Mouse (Mus musculus) ES-Bruce4 (cell line): Measurements from ENCODE around the gene Gm49325. TPM values are rescaled to one million over a fixed set of nuclear protein-coding genes. Genes with fewer than 3 reads are reported as not detected.

ENCODE experiments used
- H3K27ac ChIP-seq: 2 replicates; pipeline ENCODE4 v1.5.1; 2012; ENCODE audit warnings: low read length, inconsistent platforms; ENCODE audit not compliant: insufficient read depth
- H3K27me3 ChIP-seq: 2 replicates; pipeline ENCODE4 v1.6.1; 2012; ENCODE audit warnings: mild to moderate bottlenecking, low read length, inconsistent platforms; ENCODE audit not compliant: control insufficient read depth, poor library complexity, insufficient read depth, severe bottlenecking
- H3K36me3 ChIP-seq: 2 replicates; pipeline ENCODE4 v1.6.1; 2012; ENCODE audit warnings: inconsistent platforms, mild to moderate bottlenecking, low read length, moderate library complexity; ENCODE audit not compliant: control insufficient read depth, poor library complexity, insufficient read depth, severe bottlenecking
- H3K4me1 ChIP-seq: one replicate; pipeline ENCODE4 v1.8.1; 2011; ENCODE audit warnings: low read length; ENCODE audit not compliant: control insufficient read depth, insufficient read depth
- H3K4me3 ChIP-seq: 2 replicates; pipeline ENCODE4 v1.5.1; 2011; ENCODE audit warnings: low read depth, mild to moderate bottlenecking, low read length
- H3K9ac ChIP-seq: 2 replicates; pipeline ENCODE4 v1.6.1; 2012; ENCODE audit warnings: low read depth, mild to moderate bottlenecking, inconsistent platforms; ENCODE audit not compliant: poor library complexity, severe bottlenecking
- H3K9me3 ChIP-seq: replicated peaks from 2 replicates; pipeline ENCODE4 v1.6.1; 2012; ENCODE audit warnings: mild to moderate bottlenecking, low read length, inconsistent platforms; ENCODE audit not compliant: control insufficient read depth, poor library complexity, insufficient read depth, severe bottlenecking
- CTCF ChIP-seq: IDR thresholded peaks from one replicate; pipeline ENCODE4 v1.8.1; 2011; ENCODE audit warnings: low read depth, low read length
- EP300 ChIP-seq: IDR thresholded peaks from 2 replicates; pipeline ENCODE4 v1.6.1; 2011; ENCODE audit warnings: low read depth, low read length; ENCODE audit not compliant: insufficient read depth
- POLR2A ChIP-seq: IDR thresholded peaks from one replicate; pipeline ENCODE4 v1.8.1; 2011; ENCODE audit warnings: low read length; ENCODE audit not compliant: insufficient read depth
- polyA plus RNA-seq: library from polyadenylated mRNA; stranded (reverse); fragments of >200 nt; gene quantifications from 2 replicates; pipeline ENCODE4 v1.2.4, GENCODE M21; 2011; ENCODE audit warnings: low read depth; ENCODE audit not compliant: missing spikeins, insufficient read depth, insufficient read length

The Gm49325 gene
- polyA plus RNA-seq, 1 experiment: 50.7 TPM

DNA sequence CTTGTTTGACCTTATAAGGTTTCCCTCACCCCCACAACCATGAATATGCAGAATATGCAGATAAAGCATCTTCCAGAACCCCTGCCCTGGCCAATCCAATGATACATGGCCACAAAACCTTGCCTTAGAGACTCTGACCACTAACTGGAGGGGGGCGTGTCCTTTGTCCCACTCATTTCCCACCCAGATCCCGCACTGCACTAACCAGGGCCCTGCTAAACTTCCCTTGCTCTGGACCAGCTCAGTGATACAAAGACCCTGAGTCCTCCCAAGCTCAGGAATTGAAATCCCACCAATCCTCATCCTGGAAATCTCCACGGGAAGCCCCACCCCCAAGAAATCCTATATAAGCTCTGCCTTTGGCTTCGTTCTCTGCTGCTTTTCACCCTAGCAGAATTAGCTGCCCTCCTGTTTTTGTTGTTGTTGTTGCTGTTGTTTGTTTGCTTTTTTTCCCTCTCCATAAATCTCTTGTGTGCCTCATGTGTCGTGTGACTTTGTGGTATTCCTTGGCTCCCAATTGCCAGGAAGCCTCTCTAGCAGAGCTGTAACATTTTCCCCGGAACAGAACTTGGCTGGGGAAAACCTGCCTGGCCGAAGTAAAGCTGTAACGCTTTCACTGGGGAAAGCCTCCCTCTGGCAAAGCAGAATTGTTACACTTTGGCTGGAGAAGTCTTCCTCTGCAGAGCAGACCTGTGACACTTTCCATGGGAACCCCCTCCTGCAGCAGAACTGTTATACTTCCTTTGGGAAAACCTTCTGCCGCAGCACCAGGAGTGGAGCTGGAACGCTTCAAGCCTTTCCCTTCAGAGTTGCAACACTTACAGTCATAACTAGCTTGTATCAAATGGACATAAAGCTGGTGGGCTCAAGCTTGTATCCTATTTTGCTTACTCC, 25.7 kb upstream of the Gm49325 start:
- Histone ChIP-seq H3K9me3 (no peaks in the 10 kb centered on the region), H3K27me3 (no peaks in the 10 kb centered on the region), H3K4me1 (peaks cover 6% of the 10 kb centered on the region), H3K4me3 (no peak overlapping the region), H3K9ac (0 out of 2 replicates have a peak overlapping the region, but pooled peaks have one; percentile 67), H3K36me3 (no peaks in the 10 kb centered on the region), H3K27ac (no peak overlapping the region)
- TF ChIP-seq EP300 (no peak), POLR2A (no peak), CTCF (no peak)

DNA sequence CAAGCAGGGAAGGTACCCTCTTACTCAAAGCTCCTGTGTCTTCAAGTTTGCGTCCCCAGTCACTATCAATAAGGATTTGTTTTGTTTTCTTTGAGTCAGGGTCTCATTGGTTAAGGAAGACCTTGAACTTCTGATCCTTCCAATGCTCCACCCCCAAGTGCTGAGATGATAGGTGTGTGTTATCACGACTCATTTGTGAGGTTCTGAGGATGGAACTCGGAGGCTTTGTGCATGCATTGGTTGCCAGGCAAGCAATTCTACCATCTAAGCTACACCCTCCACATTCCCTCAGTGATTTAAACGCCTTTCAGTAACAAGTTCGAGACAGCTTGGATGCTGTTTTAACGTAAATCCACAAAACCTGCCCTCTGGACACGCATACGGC, 25.0 kb upstream of the Gm49325 start:
- Histone ChIP-seq H3K27me3 (no peaks in the 10 kb centered on the region), H3K4me3 (peak overlapping the region; percentile 81), H3K36me3 (no peaks in the 10 kb centered on the region), H3K4me1 (peaks cover 6% of the 10 kb centered on the region), H3K27ac (peak overlapping the region; percentile 41; the same call in 1 of the 2 replicates), H3K9ac (peak overlapping the region; percentile 67), H3K9me3 (no peaks in the 10 kb centered on the region)
- TF ChIP-seq CTCF: no peak

DNA sequence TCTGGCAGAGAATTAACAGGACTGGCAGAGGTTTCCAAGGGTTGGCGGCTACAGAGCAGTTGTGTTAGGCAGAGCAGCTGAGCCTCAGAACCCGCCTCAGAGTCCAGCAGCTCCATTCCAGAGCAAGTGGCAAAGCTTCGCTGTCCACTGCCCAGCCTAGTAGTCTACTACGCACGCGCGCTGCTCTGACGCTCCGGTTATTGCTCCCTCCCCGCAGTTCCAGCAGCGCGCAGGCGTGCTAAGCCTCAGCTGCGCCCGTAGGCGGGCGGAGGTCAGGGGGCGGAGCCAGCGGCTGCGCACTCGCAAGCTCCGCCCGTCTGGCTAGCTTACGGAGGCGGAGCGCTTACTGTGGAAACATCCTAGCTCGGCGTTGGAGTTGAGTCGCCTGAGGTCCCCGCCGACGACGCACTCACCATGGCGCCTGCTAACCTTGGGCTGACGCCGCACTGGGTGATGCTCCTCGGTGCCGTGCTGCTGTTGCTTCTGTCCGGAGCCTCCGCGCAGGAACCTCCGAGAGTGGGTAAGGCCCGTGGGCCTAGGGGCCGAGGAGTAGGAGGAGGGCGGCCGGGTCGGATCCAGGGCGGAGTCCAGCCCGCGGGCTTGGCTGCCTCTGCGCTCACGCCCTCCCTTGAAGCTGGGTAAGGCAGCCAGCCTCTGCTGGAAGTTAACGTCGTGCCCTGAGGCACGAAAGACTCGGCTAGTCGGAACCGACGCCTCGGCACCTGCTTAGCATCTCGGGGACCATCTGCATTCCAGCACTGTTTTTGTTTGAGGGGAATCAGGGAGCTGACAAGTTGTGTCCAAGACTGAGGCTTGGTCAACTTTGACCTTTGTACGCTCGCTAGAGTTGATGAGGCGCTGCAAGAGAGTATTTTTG, 24.4 kb upstream of the Gm49325 start, which contains the start of gene Pttg1ip:
Pttg1ip (plus strand) TSS at position 313 of the 877 bp plus-strand sequence.
- Histone ChIP-seq H3K4me1 (peaks cover 6% of the 10 kb centered on the region), H3K27ac (peak within 1 kb of the TSS; percentile 67), H3K9ac (peak within 1 kb of the TSS; percentile 67), H3K9me3 (no peaks in the 10 kb centered on the region), H3K4me3 (peak within 1 kb of the TSS; percentile 85), H3K36me3 (no peaks in the 10 kb centered on the region), H3K27me3 (no peaks in the 10 kb centered on the region)
- TF ChIP-seq POLR2A (peak; percentile 85), EP300 (peak; percentile 23; the same call in 1 of the 2 replicates), CTCF (no peak)

DNA sequence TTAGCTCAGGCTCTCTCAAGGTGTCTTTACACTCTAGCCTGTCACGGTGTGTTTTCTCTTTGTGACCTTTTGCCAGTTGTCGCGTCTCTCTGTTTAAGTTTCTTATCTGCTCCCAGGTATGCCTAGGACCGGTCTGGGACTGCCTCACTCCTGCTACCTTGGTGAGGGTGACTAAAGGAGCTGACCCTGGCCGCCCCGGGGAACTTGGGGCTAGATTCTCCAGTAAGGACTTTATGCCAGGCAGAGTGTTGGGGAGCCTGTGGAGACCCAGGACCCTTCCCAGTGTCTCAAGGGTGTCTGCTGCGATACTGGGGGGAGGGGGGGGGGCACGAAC, 23.7 kb upstream of the Gm49325 start:
- no peaks in the 10 kb centered on the region for H3K27me3 ChIP-seq
- peak overlapping the region; percentile 67 for H3K27ac ChIP-seq
- peak overlapping the region; percentile 85 for H3K4me3 ChIP-seq
- TF ChIP-seq EP300 (no peak), CTCF (no peak), POLR2A (no peak)
- no peaks in the 10 kb centered on the region for H3K36me3 ChIP-seq
- H3K9ac ChIP-seq: peak overlapping the region; percentile 56
- H3K9me3 ChIP-seq: no peaks in the 10 kb centered on the region
- H3K4me1 ChIP-seq: peaks cover 8% of the 10 kb centered on the region

DNA sequence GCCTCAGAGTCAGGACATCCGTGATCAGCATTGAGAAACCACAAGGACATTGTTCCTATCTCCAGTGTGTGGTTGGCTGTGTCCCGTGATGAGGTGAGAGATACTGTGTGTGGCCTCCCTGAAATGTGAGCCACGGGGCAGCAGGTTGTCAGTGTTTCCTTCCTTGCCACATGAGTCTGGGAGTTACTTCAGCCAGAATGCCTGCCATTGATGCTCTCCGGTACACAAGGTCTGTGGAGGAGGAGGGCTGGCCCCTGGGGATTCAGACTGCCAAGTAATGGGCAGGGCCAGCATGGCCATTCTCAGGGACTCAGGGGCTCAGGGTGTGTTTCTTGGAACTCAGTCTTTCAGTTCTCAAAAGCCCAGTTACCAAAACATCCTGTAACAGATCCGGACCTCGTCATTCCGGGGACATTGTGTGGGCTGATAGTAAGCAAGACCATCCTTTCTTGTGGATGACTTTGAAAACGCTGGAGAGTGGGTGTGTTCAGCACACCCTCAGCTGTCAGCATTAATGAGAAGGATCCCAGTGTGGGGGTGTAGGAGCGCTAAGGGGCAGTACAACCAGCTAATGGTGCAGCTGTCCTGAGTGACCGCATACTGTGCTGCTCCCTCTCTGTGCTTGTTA, 22.1 kb upstream of the Gm49325 start:
- H3K27ac ChIP-seq: no peak overlapping the region
- no peaks in the 10 kb centered on the region for H3K9me3 ChIP-seq
- TF ChIP-seq POLR2A (no peak), EP300 (no peak), CTCF (no peak)

More for the DNA sequence above, 22.1 kb upstream of the Gm49325 start:
- H3K36me3 ChIP-seq: no peaks in the 10 kb centered on the region
- peaks cover 12% of the 10 kb centered on the region for H3K4me1 ChIP-seq
- no peak overlapping the region for H3K4me3 ChIP-seq
- no peaks in the 10 kb centered on the region for H3K27me3 ChIP-seq
- H3K9ac ChIP-seq: no peak overlapping the region
